Mouse (Mus musculus) retina, embryonic 14.5 days (tissue): ENCODE data around the gene Olfr1176.
A peak's percentile ranks its signal among the peaks of the same experiment; 100 is the strongest.

Experiments
- DNase-seq: peaks from one replicate; pipeline ENCODE4 v3.0.0-alpha.2; 2015; ENCODE audit warnings: low spot score

The Olfr1176 gene

GRCm38 (mm10) chr2:88336421-88336820, at the start of gene Olfr1176:
Gene Olfr1176, plus strand, starts transcription at chr2:88336721.
- no peak for DNase-seq

GRCm38 (mm10) chr2:88315035-88315434, 21.5 kb upstream of the Olfr1176 start, which contains the start of gene Olfr1174-ps:
Gene Olfr1174-ps, minus strand, starts transcription at chr2:88315135.
- no peak for DNase-seq

- DNase-seq = no peak
Observed at GRCm38 (mm10) chr2:88327115-88327514, 9.4 kb upstream of the Olfr1176 start, which contains the start of gene Olfr1175-ps. Gene Olfr1175-ps, minus strand, starts transcription at chr2:88327215.

- DNase-seq = no peak
Observed at GRCm38 (mm10) chr2:88346392-88346791, 9.9 kb downstream of the Olfr1176 start, which contains the start of gene Olfr1177-ps. Gene Olfr1177-ps, minus strand, starts transcription at chr2:88346492.

- DNase-seq = peak; percentile 80
Observed at GRCm38 (mm10) chr2:88356304-88356703, 19.8 kb downstream of the Olfr1176 start.

- DNase-seq = no peak
Observed at GRCm38 (mm10) chr2:88386762-88387161, 50.2 kb downstream of the Olfr1176 start, which contains the start of gene Olfr1178. Gene Olfr1178, plus strand, starts transcription at chr2:88387062.
